Mouse (Mus musculus) liver, embryonic 15.5 days (tissue): ENCODE measurements around the gene Extl2. TPM values are rescaled to one million over a fixed set of nuclear protein-coding genes. Genes with fewer than 3 reads are reported as not detected.

Experiments used
- ATAC-seq: fragments of 200-750 bp; cut with Nextera tagmentation; 2 replicates; pipeline ENCODE4 v1.8.0; 2017; ENCODE audit warnings: moderate number of reproducible peaks, mild to moderate bottlenecking, moderate library complexity; ENCODE audit not compliant: insufficient read depth
- H3K27ac ChIP-seq: fragments of 300-500 bp; sonication (generic); replicated peaks from 2 replicates; pipeline ENCODE4 v1.5.1; 2015; ENCODE audit warnings: mild to moderate bottlenecking, inconsistent platforms
- H3K27me3 ChIP-seq: fragments of 300-500 bp; sonication (generic); 2 replicates; pipeline ENCODE4 v1.6.1; 2015; ENCODE audit warnings: mild to moderate bottlenecking, inconsistent platforms
- H3K36me3 ChIP-seq: fragments of 300-500 bp; sonication (generic); replicated peaks from 2 replicates; pipeline ENCODE4 v1.6.1; 2015; ENCODE audit warnings: moderate library complexity, mild to moderate bottlenecking, inconsistent platforms
- H3K4me1 ChIP-seq: fragments of 300-500 bp; sonication (generic); replicated peaks from 2 replicates; pipeline ENCODE4 v1.6.1; 2015; ENCODE audit warnings: inconsistent platforms
- H3K4me2 ChIP-seq: fragments of 300-500 bp; sonication (generic); 2 replicates; pipeline ENCODE4 v1.6.1; 2015; ENCODE audit warnings: moderate library complexity, mild to moderate bottlenecking, inconsistent platforms
- H3K4me3 ChIP-seq: fragments of 300-500 bp; sonication (generic); replicated peaks from 2 replicates; pipeline ENCODE4 v1.5.1; 2015; ENCODE audit warnings: mild to moderate bottlenecking, inconsistent platforms
- H3K9ac ChIP-seq: fragments of 300-500 bp; sonication (generic); 2 replicates; pipeline ENCODE4 v1.6.1; 2015; ENCODE audit warnings: moderate library complexity, mild to moderate bottlenecking, inconsistent platforms
- H3K9me3 ChIP-seq: fragments of 300-500 bp; sonication (generic); replicated peaks from 2 replicates; pipeline ENCODE4 v1.6.1; 2016; ENCODE audit warnings: inconsistent platforms
- WGBS: fragments of 180-500 bp; shearing (Covaris S2); methylation state at CpG from one replicate; pipeline ENCODE4 v1.1.7; 2015; ENCODE audit warnings: mixed read lengths; ENCODE audit not compliant: insufficient replicate concordance; 5-methylcytosine and 5-hydroxymethylcytosine counted together
- polyA plus RNA-seq: library from polyadenylated mRNA; unstranded; fragments of >200 nt; fragmentation: Nextera tagmentation; extraction: Ambion mirVana; gene quantifications from 2 replicates; pipeline ENCODE4 v1.2.1, GENCODE M21; 2015

Extl2 gene
- polyA plus RNA-seq, 1 experiment from 2014 or later, result 3.8 TPM

DNA sequence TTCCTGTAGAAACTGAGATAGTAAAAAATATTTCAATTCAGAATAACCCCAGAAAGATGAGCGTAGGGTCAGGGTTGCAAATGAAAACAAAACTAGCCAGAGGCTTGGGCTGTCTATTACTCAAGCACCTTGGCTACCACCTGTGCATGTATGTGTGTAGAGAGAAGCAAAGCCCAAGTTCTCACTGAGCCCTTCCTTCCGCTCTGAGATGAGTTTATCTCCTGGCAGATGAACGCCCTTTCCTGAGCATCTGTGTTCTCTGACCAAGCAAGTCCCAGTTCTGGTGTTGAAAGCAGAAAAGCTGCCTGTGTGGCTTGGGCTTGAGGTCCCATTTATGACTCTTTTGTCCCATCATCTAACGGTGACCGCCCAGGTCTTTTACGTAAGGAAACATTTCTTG is 7.6 kb downstream of the Extl2 start:
- no peaks in the 10 kb centered on the region for H3K4me1 ChIP-seq
- no peaks in the 10 kb centered on the region for H3K9me3 ChIP-seq
- 68% methylated on average over 6 of the region's 6 CpGs for WGBS
- H3K36me3 ChIP-seq, result no peaks in the 10 kb centered on the region
- no peak overlapping the region for H3K9ac ChIP-seq
- no peak overlapping the region for H3K4me2 ChIP-seq
- no peak overlapping the region for H3K4me3 ChIP-seq
- no peak overlapping the region for H3K27ac ChIP-seq
- no peaks in the 10 kb centered on the region for H3K27me3 ChIP-seq
- no peak for ATAC-seq

- ATAC-seq, result no peak
- 72% methylated on average over 13 of the region's 13 CpGs for WGBS
Observed at GRCm38 (mm10) chr3:116016116-116016515, 8.9 kb downstream of the Extl2 start.

GRCm38 (mm10) chr3:116018606-116019005 is 11.3 kb downstream of the Extl2 start:
- H3K4me2 ChIP-seq, result no peak overlapping the region
- no peak for ATAC-seq
- H3K9me3 ChIP-seq, result no peaks in the 10 kb centered on the region
- H3K36me3 ChIP-seq, result no peaks in the 10 kb centered on the region
- WGBS, result 54% methylated on average over 4 of the region's 4 CpGs
- no peaks in the 10 kb centered on the region for H3K4me1 ChIP-seq
- H3K27ac ChIP-seq, result no peak overlapping the region
- no peak overlapping the region for H3K9ac ChIP-seq
- no peaks in the 10 kb centered on the region for H3K27me3 ChIP-seq
- H3K4me3 ChIP-seq, result no peak overlapping the region

More at GRCm38 (mm10) chr3:116016116-116016515, 8.9 kb downstream of the Extl2 start:
- H3K9me3 ChIP-seq, result no peaks in the 10 kb centered on the region
- H3K27me3 ChIP-seq, result no peaks in the 10 kb centered on the region
- H3K9ac ChIP-seq, result no peak overlapping the region
- no peaks in the 10 kb centered on the region for H3K36me3 ChIP-seq
- no peak overlapping the region for H3K4me2 ChIP-seq
- H3K4me1 ChIP-seq, result no peaks in the 10 kb centered on the region
- H3K27ac ChIP-seq, result no peak overlapping the region
- no peak overlapping the region for H3K4me3 ChIP-seq

- no peaks in the 10 kb centered on the region for H3K9me3 ChIP-seq
- no peak overlapping the region for H3K4me2 ChIP-seq
- no peaks in the 10 kb centered on the region for H3K4me1 ChIP-seq
- no peak overlapping the region for H3K27ac ChIP-seq
- H3K27me3 ChIP-seq, result no peaks in the 10 kb centered on the region
- H3K4me3 ChIP-seq, result no peak overlapping the region
- no peak for ATAC-seq
- 82% methylated on average over 5 of the region's 5 CpGs for WGBS
- no peak overlapping the region for H3K9ac ChIP-seq
- H3K36me3 ChIP-seq, result no peaks in the 10 kb centered on the region
Observed at GRCm38 (mm10) chr3:116019136-116019535, 11.9 kb downstream of the Extl2 start.

DNA sequence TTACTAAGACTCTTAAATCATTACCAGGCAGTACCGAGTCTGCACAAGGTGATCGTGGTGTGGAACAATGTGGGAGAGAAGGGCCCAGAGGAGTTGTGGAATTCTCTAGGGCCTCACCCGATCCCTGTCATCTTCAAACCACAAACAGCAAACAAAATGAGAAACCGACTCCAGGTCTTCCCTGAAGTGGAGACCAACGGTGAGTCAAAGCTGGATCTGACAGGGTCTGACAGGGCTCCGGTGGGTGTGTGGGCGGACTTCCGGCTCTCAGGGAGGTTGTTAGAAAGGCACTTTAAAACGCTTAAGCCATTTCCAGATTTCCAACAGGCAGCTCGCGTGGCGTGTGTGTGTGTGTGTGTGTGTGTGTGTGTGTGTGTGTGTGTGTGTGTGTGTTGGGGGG is 17.0 kb downstream of the Extl2 start:
- H3K27ac ChIP-seq, result no peak overlapping the region
- H3K4me2 ChIP-seq, result no peak overlapping the region
- 0 out of 2 replicates have a peak, but pooled peaks cover 2% of the 10 kb centered on the region for H3K36me3 ChIP-seq
- H3K27me3 ChIP-seq, result no peaks in the 10 kb centered on the region
- no peaks in the 10 kb centered on the region for H3K9me3 ChIP-seq
- ATAC-seq, result no peak
- no peaks in the 10 kb centered on the region for H3K4me1 ChIP-seq
- no peak overlapping the region for H3K4me3 ChIP-seq
- WGBS, result 81% methylated on average over 12 of the region's 12 CpGs
- H3K9ac ChIP-seq, result no peak overlapping the region

DNA sequence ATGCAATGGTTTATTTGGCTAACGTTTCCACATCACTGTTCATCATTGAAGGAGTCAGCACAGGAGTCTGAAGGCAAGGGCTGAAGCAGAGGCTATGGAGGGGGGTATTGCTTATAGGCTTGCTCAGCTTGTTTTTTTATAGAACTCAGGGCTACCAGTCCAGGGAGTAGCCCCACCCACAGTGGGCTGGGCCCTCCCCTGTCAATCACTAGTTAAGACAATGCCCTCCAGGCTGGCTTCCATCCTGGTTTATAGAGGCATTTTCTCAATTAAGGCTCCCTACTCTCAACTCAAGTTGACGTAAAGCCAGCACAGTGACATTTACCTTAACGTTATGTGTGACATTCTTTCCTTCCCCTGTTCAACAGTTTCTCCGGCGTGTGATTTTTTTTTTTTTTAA is 17.4 kb downstream of the Extl2 start:
- WGBS, result 84% methylated on average over 5 of the region's 5 CpGs
- Histone ChIP-seq H3K4me1 (no peaks in the 10 kb centered on the region), H3K27me3 (no peaks in the 10 kb centered on the region), H3K4me2 (no peak overlapping the region), H3K36me3 (0 out of 2 replicates have a peak, but pooled peaks cover 2% of the 10 kb centered on the region), H3K27ac (no peak overlapping the region), H3K4me3 (no peak overlapping the region), H3K9ac (no peak overlapping the region), H3K9me3 (no peaks in the 10 kb centered on the region)
- no peak for ATAC-seq

DNA sequence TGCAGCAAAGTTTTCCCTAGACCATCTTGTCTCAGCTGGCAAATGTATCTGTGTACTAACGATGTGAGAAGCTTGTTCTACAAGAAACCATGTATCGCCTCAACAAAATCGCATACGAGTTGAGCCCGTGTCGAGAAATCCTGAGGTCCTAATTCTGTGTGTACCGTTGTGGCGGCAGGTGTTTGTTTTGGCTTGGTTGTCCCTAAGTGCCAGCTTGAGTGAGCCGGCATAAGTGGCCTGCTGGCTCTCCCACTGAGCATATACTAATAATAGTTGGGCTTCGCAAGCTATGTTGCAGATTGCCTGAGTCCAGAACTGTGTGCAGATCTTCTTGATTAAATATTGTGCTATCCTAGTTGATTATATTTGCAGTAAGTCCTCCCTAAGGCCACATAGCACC is 18.4 kb downstream of the Extl2 start:
- Histone ChIP-seq H3K27ac (no peak overlapping the region), H3K4me1 (no peaks in the 10 kb centered on the region), H3K9me3 (no peaks in the 10 kb centered on the region), H3K4me2 (no peak overlapping the region), H3K9ac (no peak overlapping the region), H3K4me3 (no peak overlapping the region), H3K27me3 (no peaks in the 10 kb centered on the region), H3K36me3 (0 out of 2 replicates have a peak, but pooled peaks cover 2% of the 10 kb centered on the region)
- no peak for ATAC-seq
- 86% methylated on average over 10 of the region's 10 CpGs for WGBS

GRCm38 (mm10) chr3:116026996-116027395 is 19.7 kb downstream of the Extl2 start:
- H3K9ac ChIP-seq, result no peak overlapping the region
- no peaks in the 10 kb centered on the region for H3K27me3 ChIP-seq
- no peak overlapping the region for H3K4me3 ChIP-seq
- H3K4me2 ChIP-seq, result no peak overlapping the region
- 0 out of 2 replicates have a peak, but pooled peaks cover 2% of the 10 kb centered on the region for H3K36me3 ChIP-seq
- H3K27ac ChIP-seq, result no peak overlapping the region
- WGBS, result 87% methylated on average over 20 of the region's 20 CpGs
- no peaks in the 10 kb centered on the region for H3K4me1 ChIP-seq
- H3K9me3 ChIP-seq, result no peaks in the 10 kb centered on the region
- ATAC-seq, result no peak

- no peak for ATAC-seq
- Histone ChIP-seq H3K4me1 (no peaks in the 10 kb centered on the region), H3K9ac (no peak overlapping the region), H3K27me3 (no peaks in the 10 kb centered on the region), H3K9me3 (no peaks in the 10 kb centered on the region), H3K4me3 (no peak overlapping the region), H3K4me2 (no peak overlapping the region), H3K36me3 (0 out of 2 replicates have a peak, but pooled peaks cover 2% of the 10 kb centered on the region), H3K27ac (no peak overlapping the region)
- WGBS, result 40% methylated on average over 11 of the region's 11 CpGs
Observed at GRCm38 (mm10) chr3:116030152-116030788, 23.0 kb downstream of the Extl2 start.

DNA sequence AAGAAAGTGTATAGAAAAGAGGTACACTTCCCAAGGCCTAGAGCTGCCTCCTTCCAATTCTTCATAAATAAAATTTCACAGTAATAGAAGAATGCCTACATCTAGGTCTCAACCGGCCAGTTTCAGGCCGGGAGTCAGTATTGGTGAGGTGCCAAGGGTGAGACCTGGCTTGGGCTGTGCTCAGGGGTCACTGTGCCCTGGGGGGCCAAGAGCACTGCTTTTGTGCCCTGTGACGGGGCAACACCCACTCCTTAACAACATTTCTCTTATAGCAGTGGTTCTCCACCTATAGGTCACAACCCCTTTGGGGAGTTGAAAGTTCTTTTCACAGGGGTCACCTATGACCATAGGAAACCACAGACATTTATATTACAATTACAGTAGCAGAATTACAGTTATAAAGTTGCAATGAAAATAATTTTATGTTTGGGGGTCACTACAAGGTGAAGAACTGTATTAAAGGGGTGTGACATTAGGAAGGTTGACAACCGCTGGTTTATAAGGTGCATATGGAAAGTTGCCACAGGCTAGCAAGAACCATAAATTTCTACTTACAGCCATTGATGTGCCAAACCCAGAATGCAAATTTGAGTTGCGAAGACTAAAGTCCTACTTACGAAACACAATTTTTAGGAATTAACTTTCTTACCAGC is 26.1 kb downstream of the Extl2 start:
- Histone ChIP-seq H3K4me1 (no peaks in the 10 kb centered on the region), H3K9ac (no peak overlapping the region), H3K4me2 (no peak overlapping the region), H3K4me3 (no peak overlapping the region), H3K27ac (no peak overlapping the region), H3K27me3 (no peaks in the 10 kb centered on the region), H3K36me3 (0 out of 2 replicates have a peak, but pooled peaks cover 2% of the 10 kb centered on the region), H3K9me3 (no peaks in the 10 kb centered on the region)
- WGBS, result 50% methylated on average over 6 of the region's 6 CpGs
- ATAC-seq, result no peak

DNA sequence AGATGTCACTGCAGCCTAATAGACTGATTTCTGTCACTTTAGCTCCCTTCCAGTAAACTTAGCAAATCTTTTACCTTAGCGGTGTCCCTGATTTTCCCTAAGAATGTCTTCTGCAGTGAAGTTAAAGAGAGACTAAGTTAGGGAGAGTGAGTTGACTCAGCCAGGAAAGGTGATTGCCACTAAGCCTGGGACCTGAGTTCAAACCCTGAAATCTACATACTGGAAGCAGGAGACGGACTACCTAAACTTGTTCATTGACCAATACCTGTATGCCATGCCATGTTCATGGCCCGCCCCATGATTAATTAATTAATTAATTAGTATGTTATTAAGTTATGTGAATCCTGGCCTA is 26.6 kb downstream of the Extl2 start:
- Histone ChIP-seq H3K27me3 (no peaks in the 10 kb centered on the region), H3K4me3 (no peak overlapping the region), H3K36me3 (no peaks in the 10 kb centered on the region), H3K9me3 (no peaks in the 10 kb centered on the region), H3K4me2 (no peak overlapping the region), H3K4me1 (no peaks in the 10 kb centered on the region), H3K27ac (no peak overlapping the region), H3K9ac (no peak overlapping the region)
- WGBS, result 40% methylated on average over 3 of the region's 3 CpGs
- ATAC-seq, result no peak
